Mouse (Mus musculus): Measurements from ENCODE around the gene Stk11. TPM values are rescaled to one million over a fixed set of nuclear protein-coding genes. Genes with fewer than 3 reads are reported as not detected.

The Stk11 gene
- total RNA-seq, 2 experiments from 2014 or later: 96.8 to 97.7 TPM

DNA sequence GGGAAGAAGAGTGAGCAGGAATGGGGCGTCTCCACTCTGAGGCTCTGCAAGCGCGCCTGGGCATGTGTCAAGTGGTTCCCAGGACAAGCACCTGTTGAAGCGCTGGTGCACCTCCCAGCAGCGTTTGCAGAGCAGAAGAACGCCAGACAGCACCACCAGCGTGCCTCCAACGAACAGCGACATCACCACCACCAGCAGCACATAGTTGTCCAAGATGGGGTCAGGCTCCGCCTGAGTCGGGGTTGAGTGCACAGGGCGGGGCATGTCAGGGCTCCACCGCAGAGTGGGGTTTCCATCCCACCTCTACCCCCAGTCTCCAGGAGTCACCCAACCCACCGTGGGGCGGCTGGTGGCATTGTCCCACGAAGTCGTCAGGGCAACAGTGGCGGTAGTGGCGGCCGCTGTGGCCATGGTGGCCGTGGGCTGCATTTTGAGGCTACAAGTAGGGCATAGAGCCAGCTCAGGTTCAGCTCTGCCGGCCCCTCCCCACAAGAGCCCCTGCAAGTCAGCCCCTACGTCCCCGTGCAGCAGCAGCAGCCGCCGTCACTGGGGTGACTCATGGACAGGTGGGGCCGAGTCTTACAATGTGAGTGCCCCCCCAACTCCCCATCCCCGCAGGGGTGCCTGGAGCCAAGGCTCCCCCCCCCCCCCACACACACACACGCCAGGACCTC is 21.5 kb downstream of the Stk11 start:
- DNase-seq (ENCODE audit: low spot score in 2 of 2): no peak
- no peak for TF ChIP-seq CTCF (conservative IDR thresholded peaks at IDR 0.05)
- Histone ChIP-seq H3K27ac (peak overlapping the region; percentile 99), H3K4me3 (peak overlapping the region; percentile 60)

DNA sequence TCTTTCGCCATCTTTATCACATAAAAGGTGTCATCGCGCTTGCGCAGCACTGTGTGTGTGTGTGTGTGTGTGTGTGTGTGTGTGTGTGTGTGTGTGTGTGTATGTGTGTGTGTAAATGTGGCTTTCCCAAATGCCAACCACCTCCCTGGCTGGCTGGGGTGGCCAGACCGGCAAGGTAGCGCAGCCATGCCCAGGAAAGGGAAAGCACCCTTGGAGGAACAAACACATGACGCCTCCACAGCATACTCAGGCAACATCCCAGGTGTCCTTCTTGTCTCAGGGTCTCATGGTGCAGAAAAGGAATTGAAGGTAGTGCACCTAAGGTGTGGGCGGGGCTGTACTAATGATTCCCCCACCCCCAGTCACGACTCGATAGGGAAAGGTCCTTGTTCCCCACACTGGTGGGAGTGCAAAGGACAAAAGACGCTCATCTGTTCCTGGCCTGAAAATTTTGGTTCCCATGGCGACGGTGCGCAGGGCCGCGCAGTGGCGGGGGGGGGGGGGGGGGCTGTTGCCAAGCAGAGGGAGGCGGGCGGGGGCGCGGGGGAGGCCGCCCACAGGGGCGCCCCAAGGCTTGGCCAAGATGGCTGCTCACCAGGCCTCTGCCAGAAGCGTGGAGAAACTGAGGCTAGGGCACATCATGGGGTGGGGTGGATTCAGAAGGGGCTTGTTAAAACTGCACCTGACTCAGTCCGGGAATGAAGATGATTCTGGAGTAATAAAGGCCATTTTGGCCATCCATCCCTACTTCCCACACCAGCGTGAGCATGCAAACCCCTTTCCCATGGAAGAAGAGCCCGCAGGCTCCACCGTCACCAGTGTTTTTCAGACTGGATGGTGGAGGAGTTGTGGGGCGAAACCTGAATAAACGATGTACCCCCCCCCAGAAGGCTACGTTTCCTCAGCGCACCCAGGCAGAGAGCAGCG is 22.3 kb downstream of the Stk11 start:
- Histone ChIP-seq H3K27ac (peak overlapping the region; percentile 99), H3K4me3 (peak overlapping the region; percentile 80)
- DNase-seq (ENCODE audit: low spot score in 2 of 2): no peak
- no peak for TF ChIP-seq CTCF (conservative IDR thresholded peaks at IDR 0.05)

DNA sequence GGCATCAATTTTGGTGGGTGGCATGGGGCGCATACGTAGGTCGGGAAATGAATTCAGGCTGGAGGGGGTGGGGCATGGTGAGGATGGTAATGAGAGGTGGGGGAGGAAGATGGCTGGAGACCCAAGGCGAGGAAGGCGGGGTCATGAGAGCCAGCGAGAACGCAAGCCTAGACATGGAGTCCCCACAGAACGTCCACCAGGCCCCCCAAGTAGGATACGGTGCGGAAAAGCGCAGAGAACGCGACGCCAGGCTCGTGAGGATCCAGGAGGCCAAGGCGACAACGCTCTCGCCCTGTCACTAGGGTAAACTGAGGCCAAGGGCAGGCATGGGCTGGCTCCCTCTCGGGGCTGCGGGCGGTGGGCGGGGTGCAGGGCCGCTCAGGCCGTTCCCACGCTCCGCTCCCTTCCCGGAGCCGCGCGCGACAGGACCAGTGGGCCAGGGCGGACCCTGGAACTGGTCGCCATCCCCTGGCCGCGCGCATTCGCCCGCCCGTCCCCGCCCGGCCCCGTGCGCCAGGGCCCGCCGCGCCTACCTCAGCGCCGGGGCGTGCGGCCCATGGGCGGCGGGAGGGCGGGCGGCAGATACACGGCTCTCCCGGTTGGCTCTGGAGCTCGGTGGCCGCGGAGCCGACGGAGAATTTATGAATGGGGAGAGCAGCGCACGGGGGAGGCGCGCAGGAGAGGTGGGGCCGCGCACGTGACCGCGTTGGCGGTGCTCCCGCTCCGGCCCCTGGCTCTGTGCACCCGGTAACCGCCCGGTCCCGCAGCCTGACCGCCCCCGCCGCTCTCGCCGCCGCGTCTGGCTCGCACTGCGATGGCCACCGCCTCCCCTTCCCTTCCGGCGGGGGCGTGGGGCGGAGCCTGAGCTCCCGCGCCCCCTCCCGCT is 23.2 kb downstream of the Stk11 start, which contains the start of gene Atp5d:
Gene Atp5d, plus strand, starts transcription at position 80 of the 886 bp plus-strand sequence.
- DNase-seq (ENCODE audit: low spot score in 2 of 2): peak in 1 of 2 experiments; percentile 72
- no peak for TF ChIP-seq CTCF (conservative IDR thresholded peaks at IDR 0.05)
- peak within 1 kb of the TSS; percentile 99 for H3K27ac ChIP-seq
- peak within 1 kb of the TSS; percentile 80 for H3K4me3 ChIP-seq

DNA sequence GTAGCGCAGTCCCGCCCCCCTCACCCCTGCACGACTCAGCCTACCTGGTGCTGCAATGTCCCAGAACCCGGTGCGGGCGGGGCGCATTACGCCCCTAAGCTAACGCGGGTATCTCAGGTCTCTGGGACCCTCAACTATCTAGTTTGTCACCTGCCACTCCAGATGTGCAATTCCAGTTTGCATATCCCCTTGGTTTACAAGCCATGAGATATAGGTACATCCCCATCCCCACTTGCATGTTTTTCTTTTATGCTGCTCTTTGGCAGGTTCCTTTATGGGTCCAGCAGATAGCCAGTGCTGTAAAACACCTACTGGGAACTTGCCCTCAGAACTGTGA is 23.8 kb downstream of the Stk11 start:
- Histone ChIP-seq H3K27ac (peak overlapping the region; percentile 99), H3K4me3 (peak overlapping the region; percentile 80)
- TF ChIP-seq CTCF (conservative IDR thresholded peaks at IDR 0.05): no peak
- DNase-seq (ENCODE audit: low spot score in 2 of 2): no peak

DNA sequence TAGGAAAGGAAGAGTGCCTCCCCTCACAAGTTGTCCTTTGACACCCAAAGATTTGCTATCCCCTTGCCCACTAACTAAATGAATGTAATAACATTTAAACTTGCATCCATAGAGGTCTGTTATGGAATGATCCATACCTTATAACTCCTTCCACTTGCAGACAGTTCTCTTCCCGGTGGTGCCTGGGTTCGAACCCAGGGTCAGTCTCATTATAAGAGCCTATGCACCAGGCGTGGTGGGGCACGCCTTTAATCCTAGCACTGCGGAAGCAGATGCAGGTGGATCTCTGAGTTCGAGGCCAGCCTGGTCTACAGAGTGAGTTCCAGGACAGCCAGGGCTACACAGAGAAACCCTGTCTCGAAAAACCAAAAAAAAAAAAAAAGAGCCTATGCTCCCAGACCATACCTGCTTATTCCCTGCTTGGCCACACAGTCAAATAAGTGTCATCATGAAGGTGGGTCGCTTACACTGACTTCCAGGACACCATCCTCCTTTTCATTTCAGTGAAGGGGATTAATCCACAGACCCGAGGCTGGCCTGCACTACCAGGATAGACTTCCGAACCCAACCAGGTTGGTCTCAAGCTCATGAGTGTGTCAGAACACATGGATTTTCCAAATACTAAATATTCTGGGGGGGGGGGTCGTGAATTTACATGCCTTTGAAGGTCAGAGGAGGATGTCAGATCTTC is 24.5 kb downstream of the Stk11 start:
- H3K27ac ChIP-seq: peak overlapping the region; percentile 99
- DNase-seq (ENCODE audit: low spot score in 2 of 2): no peak
- H3K4me3 ChIP-seq: no peak overlapping the region
- TF ChIP-seq CTCF (conservative IDR thresholded peaks at IDR 0.05): no peak

DNA sequence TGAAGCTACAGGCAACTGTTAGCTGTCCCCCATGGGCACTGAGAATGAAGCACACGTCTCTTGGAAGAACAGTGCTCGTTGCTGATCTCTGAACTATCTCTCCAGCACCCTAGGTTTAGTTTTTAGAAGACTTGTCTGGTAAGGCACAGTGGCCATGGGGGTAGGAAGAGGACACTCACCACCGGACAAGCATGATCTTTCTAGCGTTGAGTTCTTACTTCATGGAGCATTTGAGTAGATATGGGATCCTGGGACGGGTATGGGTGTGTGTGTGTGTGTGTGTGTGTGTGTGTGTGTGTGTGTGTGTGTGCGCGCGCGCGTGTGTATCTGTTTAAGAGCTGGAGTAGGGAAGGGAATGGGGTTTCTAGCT is 25.0 kb downstream of the Stk11 start, which contains the start of gene Cbarp:
Gene Cbarp, minus strand, starts transcription at position 170 of the 370 bp plus-strand sequence.
- H3K4me3 ChIP-seq: peak within 1 kb of the TSS; percentile 85
- no peak for DNase-seq (ENCODE audit: low spot score in 2 of 2)
- H3K27ac ChIP-seq: peak within 1 kb of the TSS; percentile 99
- no peak for TF ChIP-seq CTCF (conservative IDR thresholded peaks at IDR 0.05)

DNA sequence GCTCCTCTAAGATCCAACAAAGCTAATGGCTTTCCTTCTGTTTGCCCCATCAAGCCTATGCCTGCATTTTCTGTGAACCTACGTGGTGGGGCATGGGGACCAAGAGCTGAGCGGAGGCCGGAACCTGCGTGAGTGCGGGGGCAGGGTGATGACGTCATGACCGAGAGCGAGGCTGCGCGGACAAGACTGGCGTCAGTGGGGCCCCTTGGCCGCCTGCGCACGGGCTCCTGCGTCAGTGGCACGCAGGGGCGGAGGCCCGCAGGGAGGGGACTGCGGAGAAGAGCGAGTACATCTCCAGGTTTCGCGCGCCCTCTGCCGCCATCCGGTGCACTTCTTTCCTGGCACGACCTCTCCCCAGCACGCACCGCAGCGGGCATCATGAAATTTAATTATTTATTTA is 25.6 kb downstream of the Stk11 start:
- peak; percentile 77 for TF ChIP-seq CTCF (conservative IDR thresholded peaks at IDR 0.05)
- peak; percentile 97 to 98 for DNase-seq (ENCODE audit: low spot score in 2 of 2)
- Histone ChIP-seq H3K27ac (peak overlapping the region; percentile 98), H3K4me3 (peak overlapping the region; percentile 85)

DNA sequence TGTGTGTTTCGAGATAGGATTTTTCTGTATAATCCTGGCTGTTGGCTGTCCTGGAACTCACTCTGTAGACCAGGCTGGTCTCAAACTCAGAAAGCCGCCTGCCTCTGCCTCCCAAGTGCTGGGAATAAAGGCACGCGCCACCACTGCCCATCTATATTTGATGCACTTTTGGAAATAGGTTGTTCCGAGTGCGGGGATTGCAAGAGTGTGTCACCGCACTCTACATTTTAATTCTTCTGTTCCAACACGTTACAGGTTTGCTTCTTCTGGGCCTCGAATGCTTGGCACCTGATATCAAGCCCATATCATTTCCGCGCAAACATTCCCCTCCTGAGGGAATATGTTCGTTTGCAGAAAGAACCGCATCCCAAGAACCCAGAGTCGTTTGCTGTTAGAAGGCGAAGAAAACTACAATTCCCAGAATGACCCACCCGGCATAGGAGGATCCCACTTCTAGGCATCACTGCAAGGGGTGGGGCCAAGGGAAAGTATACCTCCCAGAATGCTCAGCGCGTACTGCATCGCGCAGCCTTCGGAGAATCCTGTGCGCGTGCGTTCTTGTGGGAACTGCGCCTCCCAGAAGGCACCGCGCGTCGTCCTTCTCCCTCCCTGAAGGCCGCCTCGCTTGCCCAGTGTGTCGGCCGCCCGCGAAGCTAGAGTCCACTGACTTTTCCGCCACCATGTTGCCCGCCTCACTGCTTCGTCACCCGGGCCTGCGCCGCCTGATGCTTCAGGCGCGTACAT is 26.4 kb downstream of the Stk11 start:
- Histone ChIP-seq H3K27ac (peak overlapping the region; percentile 98), H3K4me3 (peak overlapping the region; percentile 85)
- peak; percentile 94 to 97 for DNase-seq (ENCODE audit: low spot score in 2 of 2)
- no peak; the same call in 1 of the 2 replicates for TF ChIP-seq CTCF (conservative IDR thresholded peaks at IDR 0.05)

DNA sequence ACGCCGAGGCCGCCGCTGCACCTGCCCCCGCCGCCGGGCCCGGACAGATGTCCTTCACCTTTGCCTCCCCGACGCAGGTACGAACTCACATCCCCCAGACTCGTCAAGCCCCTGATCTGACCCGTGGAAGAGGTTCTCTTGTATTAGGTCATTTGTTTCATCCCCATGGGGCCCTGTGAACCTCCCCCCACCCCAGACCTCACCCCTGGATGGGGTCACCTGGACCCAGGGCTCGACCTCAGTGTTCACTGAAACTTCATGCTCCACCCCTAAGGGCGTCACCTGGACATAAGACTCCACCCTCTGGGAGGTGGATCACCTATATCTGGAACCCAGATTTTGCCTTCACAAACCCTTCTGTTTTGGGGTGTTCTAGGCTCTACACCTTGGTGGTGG is 26.9 kb downstream of the Stk11 start:
- no peak for TF ChIP-seq CTCF (conservative IDR thresholded peaks at IDR 0.05)
- DNase-seq (ENCODE audit: low spot score in 2 of 2): no peak
- Histone ChIP-seq H3K27ac (peak overlapping the region; percentile 98), H3K4me3 (peak overlapping the region; percentile 85)

DNA sequence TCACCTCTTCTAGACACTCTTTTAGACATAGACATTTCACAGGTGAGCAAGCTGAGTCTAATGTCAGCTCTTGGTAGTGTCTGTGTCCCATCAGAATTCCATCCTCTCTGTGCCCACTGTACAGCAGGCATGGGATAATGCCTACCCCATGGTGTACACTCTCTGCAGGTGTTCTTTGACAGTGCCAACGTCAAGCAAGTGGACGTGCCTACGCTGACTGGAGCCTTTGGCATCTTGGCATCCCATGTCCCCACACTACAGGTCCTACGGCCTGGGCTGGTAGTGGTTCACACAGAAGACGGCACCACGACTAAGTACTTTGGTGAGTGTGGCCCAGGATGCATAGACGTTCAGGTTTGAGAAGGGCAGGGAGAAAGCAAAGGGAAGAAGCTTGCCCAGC is 28.1 kb downstream of the Stk11 start:
- no peak overlapping the region for H3K27ac ChIP-seq
- peak overlapping the region; percentile 85 for H3K4me3 ChIP-seq
- TF ChIP-seq CTCF (conservative IDR thresholded peaks at IDR 0.05): no peak
- DNase-seq (ENCODE audit: low spot score in 2 of 2): no peak

DNA sequence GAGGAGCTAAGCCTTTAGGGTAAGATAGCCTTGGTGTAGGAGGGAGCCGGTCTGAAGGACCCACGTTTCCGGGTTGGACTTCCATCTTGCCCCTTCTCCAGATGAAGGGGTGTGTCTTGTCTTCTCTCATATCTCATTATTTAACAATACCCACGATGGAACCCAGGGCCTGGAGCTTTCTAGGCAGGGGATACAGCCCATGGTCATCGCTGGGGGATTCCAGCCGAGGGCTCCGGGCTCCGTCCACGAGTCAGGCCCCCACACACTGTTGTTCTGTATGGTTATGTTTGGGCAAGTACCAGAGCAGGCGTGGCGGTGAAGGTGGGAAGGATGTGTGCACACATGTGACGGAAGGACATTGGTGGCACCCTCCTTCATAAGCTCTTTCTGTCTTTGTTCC is 28.6 kb downstream of the Stk11 start:
- no peak for TF ChIP-seq CTCF (conservative IDR thresholded peaks at IDR 0.05)
- no peak overlapping the region for H3K27ac ChIP-seq
- no peak overlapping the region; the same call in 1 of the 2 replicates for H3K4me3 ChIP-seq

More for the DNA sequence above, 28.6 kb downstream of the Stk11 start:
- DNase-seq (ENCODE audit: low spot score in 2 of 2): no peak

All from layer of hippocampus, adult 2 months (tissue).